Mouse (Mus musculus): Measurements from ENCODE around the gene Msl1. TPM values are rescaled to one million over a fixed set of nuclear protein-coding genes. Genes with fewer than 3 reads are reported as not detected.

Msl1 gene
- total RNA-seq, 2 experiments from 2014 or later, result 169 to 193 TPM

DNA sequence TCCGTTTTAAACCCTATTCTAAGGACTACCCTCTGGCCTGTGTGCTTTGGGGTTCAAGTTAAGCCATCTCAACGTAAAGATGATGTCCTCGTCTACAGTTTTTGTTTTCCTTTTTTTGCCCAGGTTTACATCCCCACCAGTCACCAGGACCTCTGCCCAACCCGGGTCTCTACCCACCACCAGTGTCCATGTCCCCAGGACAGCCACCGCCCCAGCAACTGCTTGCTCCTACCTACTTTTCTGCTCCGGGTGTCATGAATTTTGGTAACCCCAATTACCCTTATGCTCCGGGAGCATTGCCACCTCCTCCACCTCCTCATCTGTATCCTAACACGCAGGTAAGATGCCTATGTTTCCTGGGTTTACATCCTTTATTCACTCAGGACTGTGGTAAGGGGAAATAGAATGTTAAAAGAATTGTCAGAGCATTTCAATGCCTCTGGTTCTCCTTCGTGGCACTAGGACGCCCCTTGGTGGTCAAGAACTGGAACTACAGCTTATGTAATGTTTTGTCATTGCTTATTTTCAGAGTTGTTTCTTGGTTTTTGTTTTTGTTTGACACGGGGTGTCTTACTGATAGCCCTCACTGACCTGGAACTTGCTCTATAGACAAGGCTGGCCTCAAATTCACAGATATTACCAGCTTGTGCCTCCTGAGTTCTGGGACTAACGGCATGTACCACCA, 33.9 kb downstream of the Msl1 start:
- intact Hi-C loops (cut with DNase I), result loop anchor here (2.0 to 5.0 kb wide), 2 partner anchors 40 to 132 kb away; no protein-coding TSS in a partner anchor
- no peak for DNase-seq (ENCODE audit: low spot score in 2 of 2)

DNA sequence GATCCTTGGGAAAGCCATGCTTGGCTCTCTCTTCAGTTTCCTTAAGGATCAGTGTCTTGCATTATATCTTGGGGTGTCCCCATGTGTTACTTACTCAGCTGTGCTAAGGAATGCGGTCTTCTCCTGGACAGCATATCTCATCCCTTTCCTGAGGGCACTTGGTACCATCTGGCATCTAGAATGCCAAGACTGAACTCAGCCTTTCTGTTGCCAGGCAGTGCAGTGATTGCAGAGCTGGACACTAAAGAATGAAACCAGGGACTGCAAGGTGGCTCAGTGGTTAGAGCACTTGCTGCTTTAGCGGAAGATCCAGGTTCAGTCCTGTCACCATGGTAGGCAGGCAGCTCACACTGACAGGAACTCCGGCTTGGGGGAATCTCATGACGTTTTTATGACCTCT, 34.6 kb downstream of the Msl1 start:
- intact Hi-C loops (cut with DNase I), result loop anchor here (2.0 to 5.0 kb wide), 2 partner anchors 41 to 133 kb away; no protein-coding TSS in a partner anchor
- no peak for DNase-seq (ENCODE audit: low spot score in 2 of 2)

DNA sequence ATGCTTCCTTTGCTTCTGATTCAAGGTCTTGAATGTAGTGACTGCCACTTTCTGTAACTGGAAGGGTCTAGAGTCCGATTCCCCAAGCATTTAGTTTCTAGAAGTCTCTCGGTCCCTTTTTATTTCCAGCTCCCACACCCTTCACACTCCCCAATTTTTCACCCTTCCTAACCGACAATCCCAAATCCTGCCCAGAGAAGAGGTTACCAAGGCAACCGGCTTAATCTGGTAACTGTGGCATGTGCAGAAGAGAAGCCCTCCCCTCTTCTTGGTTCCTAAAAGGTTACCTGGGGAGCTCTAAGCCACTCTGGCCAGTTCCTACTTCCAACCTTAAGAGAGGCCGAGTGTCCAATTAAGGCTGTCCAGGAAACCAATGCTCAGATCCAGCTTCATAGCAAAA, 40.0 kb downstream of the Msl1 start:
- intact Hi-C loops (cut with DNase I), result no loop called here
- DNase-seq (ENCODE audit: low spot score in 2 of 2), result no peak

DNA sequence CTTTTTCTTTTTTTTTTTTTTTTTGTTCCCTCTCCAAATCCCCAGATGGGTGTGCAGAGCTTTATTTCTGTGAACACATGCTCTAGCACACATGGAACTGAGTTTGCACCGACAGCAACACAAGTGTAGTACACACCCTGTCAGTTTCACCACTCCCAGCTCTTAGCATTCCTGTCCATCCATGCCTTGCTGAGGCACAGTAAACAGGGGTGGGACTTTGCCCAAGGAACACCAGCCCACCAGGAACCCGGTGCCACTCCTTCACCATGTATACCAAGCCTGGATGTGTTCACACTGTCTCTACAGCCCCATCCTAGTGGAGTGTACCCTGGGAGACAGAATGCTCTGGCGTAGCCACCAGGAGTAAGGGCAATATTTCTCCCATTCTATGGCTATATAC, 40.4 kb downstream of the Msl1 start:
- intact Hi-C loops (cut with DNase I), result no loop called here
- DNase-seq (ENCODE audit: low spot score in 2 of 2), result peak in 1 of 2 experiments; percentile 33

DNA sequence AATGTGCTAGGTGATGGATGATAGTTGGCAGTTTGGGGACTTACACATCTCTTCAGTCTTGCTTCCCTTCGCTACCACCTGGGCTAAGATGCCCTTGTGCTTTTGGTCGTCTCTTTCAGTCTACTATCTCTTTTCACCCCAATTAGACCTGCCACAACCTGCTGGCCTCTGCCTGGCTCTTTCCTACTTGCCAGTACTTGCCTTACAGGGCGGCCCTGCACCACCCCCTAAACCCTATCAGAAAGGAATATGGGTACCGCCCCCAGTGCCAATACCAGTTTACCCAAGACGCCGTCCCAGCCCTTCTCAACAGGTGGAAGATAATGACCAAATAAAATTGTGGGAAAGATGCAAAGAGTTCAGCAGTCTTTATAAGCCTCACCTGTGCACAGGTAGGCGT, 40.8 kb downstream of the Msl1 start:
- intact Hi-C loops (cut with DNase I), result no loop called here
- no peak for DNase-seq (ENCODE audit: low spot score in 2 of 2)

DNA sequence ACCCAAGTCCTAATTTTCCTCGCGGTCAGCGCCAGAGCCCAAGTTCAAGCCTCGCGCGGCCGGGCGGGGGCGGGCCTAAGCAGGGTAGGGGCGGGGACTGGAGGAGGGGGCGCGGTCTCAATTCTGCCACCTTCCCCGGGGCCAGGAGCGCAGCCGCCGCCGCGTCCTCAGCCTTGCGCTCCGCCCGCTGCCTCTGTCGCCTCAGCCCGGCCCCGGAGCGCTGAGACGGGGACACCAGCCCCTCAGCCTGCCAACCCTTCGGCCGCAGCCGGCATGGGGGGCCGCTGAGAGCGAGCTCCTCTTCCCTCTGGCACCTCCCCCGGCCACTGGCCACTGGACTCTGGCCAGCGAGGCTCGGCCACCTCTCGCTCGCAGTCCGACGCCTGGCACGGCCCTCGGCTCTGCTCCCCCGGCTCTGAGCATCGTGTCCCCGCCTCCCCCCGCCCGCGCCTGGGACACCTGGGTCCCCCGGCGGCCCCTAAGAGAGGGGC, 41.4 kb downstream of the Msl1 start, which contains the start of gene Rapgefl1:
Gene Rapgefl1, plus strand, starts transcription at position 135 of the 491 bp plus-strand sequence.
- intact Hi-C loops (cut with DNase I), result no loop called here
- peak; percentile 78 to 84 for DNase-seq (ENCODE audit: low spot score in 2 of 2)

DNA sequence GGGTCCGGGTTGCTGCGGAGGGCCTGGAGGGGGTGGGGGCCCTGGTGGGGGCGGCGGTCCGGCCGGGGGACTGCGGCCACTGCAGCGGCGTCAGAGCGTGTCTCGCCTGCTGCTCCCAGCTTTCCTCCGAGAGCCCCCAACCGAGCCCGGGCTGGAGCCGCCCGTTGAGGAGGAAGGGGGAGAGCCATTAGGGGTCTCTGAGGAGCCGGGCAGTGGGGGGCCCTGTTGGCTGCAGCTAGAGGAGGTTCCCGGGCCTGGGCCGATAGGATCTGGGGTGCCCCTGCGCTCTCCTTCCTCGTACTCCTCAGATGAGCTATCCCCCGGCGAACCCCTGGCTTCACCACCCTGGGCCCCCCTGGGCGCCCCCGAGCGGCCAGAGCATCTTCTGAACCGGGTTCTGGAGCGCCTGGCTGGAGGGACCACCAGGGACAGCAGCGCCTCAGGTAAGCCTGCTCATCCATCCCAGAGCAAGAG, 42.0 kb downstream of the Msl1 start:
- peak; percentile 38 to 44 for DNase-seq (ENCODE audit: low spot score in 2 of 2)
- intact Hi-C loops (cut with DNase I), result no loop called here

DNA sequence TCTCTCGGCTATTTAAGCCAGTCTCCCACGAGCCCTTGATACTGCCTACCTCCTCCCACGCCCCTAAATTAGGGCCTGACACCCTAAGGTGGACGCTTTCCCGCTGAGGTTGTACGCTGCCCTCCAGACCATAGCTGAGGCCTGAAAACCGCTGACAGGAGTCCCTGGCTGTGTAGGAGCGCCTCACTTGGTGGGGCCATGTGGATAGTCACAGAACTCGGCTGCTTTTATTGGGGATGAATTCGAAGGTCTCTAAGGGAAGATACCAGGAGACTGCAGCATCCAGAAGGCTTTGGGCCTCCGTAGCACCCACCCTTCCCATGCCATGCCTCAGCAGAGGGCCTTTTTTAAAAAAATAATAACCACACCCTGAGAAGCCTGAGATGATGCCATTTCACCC, 42.6 kb downstream of the Msl1 start:
- peak in 1 of 2 experiments; percentile 44 for DNase-seq (ENCODE audit: low spot score in 2 of 2)
- intact Hi-C loops (cut with DNase I), result no loop called here

DNA sequence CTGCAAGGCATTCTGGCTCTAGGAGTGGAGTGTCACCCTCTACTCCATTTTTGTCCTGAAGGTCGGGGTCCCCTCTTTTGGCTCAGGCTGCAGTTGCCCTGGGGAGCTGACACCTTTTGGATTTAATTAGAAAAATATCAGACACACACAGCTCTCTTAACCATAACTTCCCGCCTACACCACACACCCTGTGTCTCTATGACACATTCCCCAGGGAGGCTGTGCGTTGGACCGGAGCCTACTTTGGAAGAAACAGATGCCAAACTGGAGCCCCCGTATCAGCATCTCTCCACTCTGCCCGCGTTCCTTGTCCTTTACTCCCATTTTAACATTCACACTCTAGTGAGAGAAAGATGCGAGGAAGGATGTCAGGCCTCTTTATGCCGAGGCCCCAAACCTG, 43.2 kb downstream of the Msl1 start:
- intact Hi-C loops (cut with DNase I), result no loop called here
- DNase-seq (ENCODE audit: low spot score in 2 of 2), result peak; percentile 68 to 76

DNA sequence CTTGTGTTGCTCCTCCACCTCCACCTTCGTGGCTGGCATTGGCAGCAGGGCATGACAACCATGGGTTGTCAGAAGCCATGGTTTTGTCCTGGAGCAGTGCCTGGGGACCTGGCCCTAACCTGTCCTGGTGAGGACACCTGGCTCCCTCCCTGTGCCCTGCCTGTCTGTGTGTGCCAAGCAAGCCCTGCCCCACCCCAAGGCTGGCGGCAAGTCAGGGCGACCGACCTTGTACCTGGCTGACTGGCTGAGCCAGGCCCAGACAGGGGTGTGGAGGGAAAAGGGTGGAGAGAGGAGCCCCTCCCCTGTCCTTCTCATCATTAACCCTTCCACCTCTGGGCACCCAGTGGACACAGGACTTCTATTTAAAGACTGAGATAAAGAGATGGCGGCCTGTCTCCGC, 44.1 kb downstream of the Msl1 start:
- intact Hi-C loops (cut with DNase I), result no loop called here
- no peak for DNase-seq (ENCODE audit: low spot score in 2 of 2)

DNA sequence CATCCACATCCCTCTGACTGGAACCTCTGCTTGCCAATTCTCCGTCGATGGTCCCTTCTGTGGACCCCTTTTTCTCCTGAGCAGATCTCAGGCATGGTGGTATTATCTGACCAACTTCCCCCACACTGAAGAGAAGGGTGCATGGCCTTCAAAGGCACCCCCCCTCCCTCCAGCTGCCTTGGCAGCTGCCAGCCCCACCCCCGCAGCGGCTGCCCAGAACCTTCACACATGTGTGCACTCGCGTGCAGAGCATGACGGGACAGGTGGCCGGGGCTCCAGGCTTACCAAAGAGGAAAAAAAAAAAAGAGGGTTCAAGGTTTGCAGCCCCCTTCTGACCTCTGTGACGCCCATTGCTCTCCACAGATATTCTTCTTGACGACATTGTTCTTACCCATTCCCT, 44.6 kb downstream of the Msl1 start:
- no peak for DNase-seq (ENCODE audit: low spot score in 2 of 2)
- intact Hi-C loops (cut with DNase I), result no loop called here

DNA sequence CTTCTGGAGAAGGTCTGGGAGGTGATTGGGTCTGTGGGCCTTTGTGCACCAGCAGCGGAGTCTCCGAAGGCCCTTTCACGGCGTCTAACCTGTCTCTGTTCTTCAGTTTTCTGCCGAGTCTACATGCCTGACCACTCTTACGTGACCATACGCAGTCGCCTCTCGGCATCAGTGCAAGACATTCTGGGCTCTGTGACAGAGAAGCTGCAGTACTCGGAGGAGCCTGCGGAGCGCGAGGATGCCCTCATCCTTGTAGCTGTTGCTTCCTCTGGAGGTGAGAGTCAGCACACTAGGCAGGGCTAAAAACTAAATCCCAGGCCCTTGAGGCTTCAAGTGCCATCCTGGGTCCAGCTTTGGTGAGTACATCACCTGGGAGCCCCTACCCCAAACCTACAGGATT, 50.7 kb downstream of the Msl1 start:
- no peak for DNase-seq (ENCODE audit: low spot score in 2 of 2)
- intact Hi-C loops (cut with DNase I), result no loop called here

DNA sequence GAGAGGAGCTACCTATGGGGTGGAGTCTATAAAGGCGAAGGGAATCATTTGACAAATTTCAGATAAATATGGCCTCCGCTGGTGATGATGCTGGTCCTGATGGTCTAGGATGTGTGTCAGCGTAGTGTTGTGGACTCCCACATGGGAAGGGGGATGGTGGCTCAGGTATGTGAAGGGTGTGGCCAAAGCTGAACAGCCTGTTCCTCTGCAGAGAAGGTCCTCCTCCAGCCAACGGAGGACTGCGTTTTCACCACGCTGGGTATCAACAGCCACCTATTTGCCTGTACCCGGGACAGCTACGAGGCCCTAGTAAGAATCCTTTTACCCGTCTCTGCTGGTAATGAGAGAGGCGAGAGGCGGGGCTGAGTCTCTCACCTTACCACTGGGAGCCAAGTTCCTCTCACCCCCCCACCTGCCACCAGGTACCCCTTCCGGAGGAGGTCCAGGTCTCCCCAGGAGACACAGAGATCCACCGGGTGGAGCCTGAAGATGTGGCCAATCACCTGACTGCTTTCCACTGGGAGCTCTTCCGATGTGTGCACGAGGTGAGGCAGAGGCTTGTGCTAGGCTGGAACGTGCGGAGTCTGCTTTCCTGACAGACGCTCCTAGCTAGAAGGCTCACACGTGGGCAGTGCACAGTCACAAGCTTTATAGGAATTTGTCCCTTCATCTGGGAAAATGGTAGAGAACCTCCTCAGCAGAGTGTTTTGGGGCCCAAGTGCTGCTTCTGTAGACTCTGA, 51.7 kb downstream of the Msl1 start:
- intact Hi-C loops (cut with DNase I), result no loop called here
- no peak for DNase-seq (ENCODE audit: low spot score in 2 of 2)

DNA sequence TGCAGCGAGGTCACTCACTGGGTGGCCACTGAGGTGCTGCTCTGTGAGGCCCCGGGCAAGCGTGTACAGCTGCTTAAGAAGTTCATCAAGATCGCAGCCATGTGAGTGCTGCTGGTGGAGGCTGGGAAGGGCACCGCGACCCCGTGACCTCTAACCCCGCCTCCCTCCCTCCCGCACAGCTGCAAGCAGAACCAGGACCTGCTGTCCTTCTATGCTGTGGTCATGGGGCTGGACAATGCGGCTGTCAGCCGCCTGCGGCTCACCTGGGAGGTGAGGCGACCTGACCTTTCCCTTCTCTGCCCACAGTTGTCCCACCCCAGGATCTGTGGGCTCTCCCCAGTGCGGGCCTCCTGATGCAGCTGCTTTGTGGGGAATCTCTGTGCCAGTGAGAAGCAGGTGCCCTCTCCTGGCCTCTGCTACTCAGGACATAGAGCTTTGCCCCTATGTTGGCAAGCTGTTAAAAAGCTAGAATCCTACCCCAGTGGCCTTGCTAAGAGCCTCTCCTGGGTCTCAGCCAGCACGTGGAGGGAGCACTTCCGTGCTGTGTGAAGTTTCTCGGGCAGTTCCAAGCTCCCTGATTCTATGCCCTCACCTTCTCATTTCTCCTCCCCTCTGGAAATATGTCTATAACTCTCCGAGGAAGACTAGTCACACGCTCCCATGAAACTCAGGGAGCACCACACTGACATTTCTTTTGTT, 54.0 kb downstream of the Msl1 start:
- intact Hi-C loops (cut with DNase I), result no loop called here
- no peak for DNase-seq (ENCODE audit: low spot score in 2 of 2)

DNA sequence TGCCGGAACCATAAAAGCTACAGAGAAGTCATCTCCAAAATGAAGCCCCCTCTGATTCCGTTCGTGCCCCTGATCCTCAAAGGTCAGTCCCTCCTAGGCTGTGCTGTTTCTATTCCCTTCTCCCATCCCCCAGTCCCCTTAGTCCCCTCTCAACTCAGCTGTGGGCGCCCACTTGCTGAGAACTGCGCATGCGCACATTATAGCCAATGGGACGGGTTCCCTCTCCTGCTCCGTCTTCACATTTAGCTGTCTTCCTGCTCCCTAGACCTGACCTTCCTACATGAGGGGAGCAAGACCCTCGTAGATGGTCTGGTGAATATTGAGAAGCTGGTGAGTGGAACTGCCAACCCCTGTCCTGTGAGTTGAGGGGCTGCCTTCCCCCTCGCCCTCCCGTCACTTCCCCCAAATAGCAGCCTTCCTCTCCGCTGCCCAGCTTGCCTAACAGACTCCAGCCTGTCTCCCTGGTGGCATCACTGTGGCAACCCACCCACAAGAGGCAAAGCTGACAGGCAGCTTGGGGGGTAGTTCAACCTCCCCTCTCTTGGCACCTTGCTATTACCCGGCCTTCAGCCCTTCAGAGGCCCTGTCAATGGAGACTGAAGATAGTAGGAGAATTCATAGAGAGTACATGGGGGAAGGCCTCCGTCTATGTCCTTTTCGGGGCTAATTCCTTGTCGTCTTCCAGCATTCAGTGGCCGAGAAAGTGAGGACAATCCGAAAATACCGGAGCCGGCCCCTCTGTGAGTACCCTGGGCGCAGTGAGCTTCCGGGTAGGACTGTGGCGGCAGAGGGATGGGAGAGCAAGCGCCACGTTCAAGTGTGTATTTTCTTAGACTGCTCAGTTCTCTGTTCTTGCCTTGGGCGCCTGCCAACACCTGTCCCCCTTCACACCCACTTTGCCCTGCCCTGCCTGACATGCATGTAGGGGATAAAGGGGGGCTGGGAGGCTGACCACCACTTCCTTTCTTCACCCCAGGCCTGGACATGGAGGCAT, 55.1 kb downstream of the Msl1 start:
- intact Hi-C loops (cut with DNase I), result no loop called here
- DNase-seq (ENCODE audit: low spot score in 2 of 2), result no peak

DNA sequence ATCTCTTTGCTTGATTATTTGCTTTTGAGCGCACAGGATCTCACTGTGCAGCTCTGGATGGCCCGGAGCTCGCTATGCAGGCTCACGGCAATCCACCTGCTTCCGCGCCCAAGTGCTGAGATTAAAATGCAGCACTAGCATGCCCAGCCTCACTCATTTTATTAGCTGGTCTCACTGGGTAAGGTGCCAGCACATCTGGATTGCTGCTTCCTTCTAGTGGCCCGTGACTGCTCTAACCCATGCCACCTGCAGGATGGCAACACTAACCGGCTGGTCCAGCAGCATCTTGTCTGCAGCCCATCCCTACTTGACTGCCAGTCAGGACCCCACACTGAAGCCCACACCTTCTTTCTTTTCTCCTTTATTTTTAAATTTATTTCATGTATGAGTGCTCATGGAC, 58.8 kb downstream of the Msl1 start:
- intact Hi-C loops (cut with DNase I), result no loop called here
- no peak for DNase-seq (ENCODE audit: low spot score in 2 of 2)

DNA sequence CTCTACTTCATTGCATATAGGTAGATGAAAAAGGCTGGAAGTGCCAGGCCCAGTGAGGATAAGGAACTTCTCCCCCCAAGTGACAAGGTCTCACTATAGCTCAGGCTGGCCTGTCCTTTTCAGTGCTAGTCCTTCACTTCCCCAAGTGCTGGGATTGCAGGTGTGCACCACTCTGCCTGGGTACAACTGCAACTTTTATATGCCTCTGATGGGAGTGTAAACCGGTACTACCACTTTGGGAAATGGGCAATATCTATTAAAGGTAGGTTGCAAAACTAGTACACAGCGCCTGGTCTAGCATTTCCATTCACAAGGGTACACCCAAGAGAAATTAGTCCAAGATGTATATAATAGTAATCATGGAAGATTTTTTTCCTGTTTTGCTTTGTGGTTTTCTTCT, 59.3 kb downstream of the Msl1 start:
- DNase-seq (ENCODE audit: low spot score in 2 of 2), result no peak
- intact Hi-C loops (cut with DNase I), result no loop called here
